Mouse (Mus musculus) hindbrain, embryonic 14.5 days (tissue): Measurements from ENCODE around the gene Rbck1. TPM values are rescaled to one million over a fixed set of nuclear protein-coding genes. Genes with fewer than 3 reads are reported as not detected.

Experiments used
- ATAC-seq: fragments of 200-750 bp; cut with Nextera tagmentation; 2 replicates; pipeline ENCODE4 v1.8.0; 2017; ENCODE audit warnings: moderate number of reproducible peaks, mild to moderate bottlenecking, moderate TSS enrichment, moderate library complexity; ENCODE audit not compliant: low FRiP score
- DNase-seq: peaks from one replicate; pipeline ENCODE4 v3.0.0-alpha.2; 2015; ENCODE audit warnings: low spot score
- H3K27ac ChIP-seq: fragments of 300-500 bp; sonication (generic); 2 replicates; pipeline ENCODE4 v1.5.1; 2014; ENCODE audit warnings: mild to moderate bottlenecking, moderate library complexity
- H3K27me3 ChIP-seq: fragments of 300-500 bp; sonication (generic); 2 replicates; pipeline ENCODE4 v1.6.1; 2014; ENCODE audit warnings: mild to moderate bottlenecking, low read length, mixed read lengths; ENCODE audit not compliant: control insufficient read depth, insufficient read depth
- H3K36me3 ChIP-seq: fragments of 300-500 bp; sonication (generic); replicated peaks from 2 replicates; pipeline ENCODE4 v1.6.1; 2014; ENCODE audit not compliant: control insufficient read depth, insufficient read depth
- H3K4me1 ChIP-seq: fragments of 300-500 bp; sonication (generic); replicated peaks from 2 replicates; pipeline ENCODE4 v1.6.1; 2014; ENCODE audit warnings: antibody characterized with exemption, low read length, mixed read lengths; ENCODE audit not compliant: control insufficient read depth, insufficient read depth
- H3K4me2 ChIP-seq: fragments of 300-500 bp; sonication (generic); replicated peaks from 2 replicates; pipeline ENCODE4 v1.6.1; 2014; ENCODE audit warnings: mild to moderate bottlenecking, moderate library complexity
- H3K4me3 ChIP-seq: fragments of 300-500 bp; sonication (generic); replicated peaks from 2 replicates; pipeline ENCODE4 v1.5.1; 2014; ENCODE audit warnings: mild to moderate bottlenecking, low read length
- H3K9ac ChIP-seq: fragments of 300-500 bp; sonication (generic); 2 replicates; pipeline ENCODE4 v1.6.1; 2014
- H3K9me3 ChIP-seq: fragments of 300-500 bp; sonication (generic); 2 replicates; pipeline ENCODE4 v1.6.1; 2016; ENCODE audit warnings: low read length; ENCODE audit not compliant: control insufficient read depth
- WGBS: fragments of 180-500 bp; shearing (Covaris S2); extraction: QIAGEN DNeasy Blood & Tissue Kit; methylation state at CpG from one replicate; pipeline ENCODE4 v1.1.7; 2014; 5-methylcytosine and 5-hydroxymethylcytosine counted together
- polyA plus RNA-seq: library from polyadenylated mRNA; unstranded; fragments of >200 nt; fragmentation: Nextera tagmentation; extraction: Ambion mirVana; gene quantifications from 2 replicates; pipeline ENCODE4 v1.2.1, GENCODE M21; 2014

Rbck1 gene
- 93.7 and 95.3 TPM in 2 replicates for polyA plus RNA-seq

DNA sequence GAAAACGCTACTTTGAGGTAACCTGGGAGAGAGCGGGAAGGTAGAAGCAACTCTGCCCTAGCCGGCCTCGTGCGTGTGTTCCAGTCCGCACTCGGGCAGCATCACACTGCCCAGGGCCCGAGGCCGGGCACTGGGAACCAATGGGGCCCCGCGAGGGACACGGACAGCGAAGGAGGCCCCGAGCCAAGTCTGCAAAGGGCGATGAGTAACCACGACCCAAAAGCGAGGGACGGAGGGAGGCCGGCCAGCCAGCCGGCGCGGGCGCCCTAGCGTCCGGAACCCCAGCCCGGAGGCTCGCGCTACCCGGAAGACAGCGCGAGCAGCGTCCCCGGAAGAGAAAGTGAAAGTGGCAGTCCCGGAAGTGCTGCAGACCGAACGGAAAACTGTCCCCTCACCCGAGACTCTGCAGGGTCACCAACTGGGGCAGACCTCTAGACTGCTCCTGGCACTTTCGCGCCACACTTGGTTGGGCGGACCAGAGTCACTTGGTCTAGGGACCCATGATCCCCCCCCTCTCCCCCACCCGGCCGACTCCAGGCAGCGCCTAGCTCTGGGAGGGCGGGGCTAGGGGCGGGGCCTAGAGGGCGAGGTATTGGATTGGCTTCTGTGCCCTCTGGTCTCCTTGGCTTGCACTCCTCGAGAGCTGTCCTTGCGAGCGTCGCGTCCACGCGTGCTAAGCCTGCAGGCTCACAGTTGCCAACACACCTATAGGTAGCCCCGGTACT is at the start of gene Rbck1:
Gene Rbck1, minus strand, starts transcription at position 553 of the 725 bp plus-strand sequence.
- Histone ChIP-seq H3K9me3 (no peaks in the 10 kb centered on the region), H3K4me2 (peak within 1 kb of the TSS; percentile 69), H3K27me3 (no peaks in the 10 kb centered on the region), H3K27ac (peak within 1 kb of the TSS; percentile 78), H3K9ac (peak within 1 kb of the TSS; percentile 85), H3K4me3 (peak within 1 kb of the TSS; percentile 76), H3K36me3 (peaks cover 28% of the 10 kb centered on the region), H3K4me1 (peaks cover 19% of the 10 kb centered on the region)
- peak; percentile 85 for DNase-seq
- peak; percentile 97 for ATAC-seq
- under 1% methylated on average over 53 of the region's 54 CpGs for whole genome bisulfite sequencing

DNA sequence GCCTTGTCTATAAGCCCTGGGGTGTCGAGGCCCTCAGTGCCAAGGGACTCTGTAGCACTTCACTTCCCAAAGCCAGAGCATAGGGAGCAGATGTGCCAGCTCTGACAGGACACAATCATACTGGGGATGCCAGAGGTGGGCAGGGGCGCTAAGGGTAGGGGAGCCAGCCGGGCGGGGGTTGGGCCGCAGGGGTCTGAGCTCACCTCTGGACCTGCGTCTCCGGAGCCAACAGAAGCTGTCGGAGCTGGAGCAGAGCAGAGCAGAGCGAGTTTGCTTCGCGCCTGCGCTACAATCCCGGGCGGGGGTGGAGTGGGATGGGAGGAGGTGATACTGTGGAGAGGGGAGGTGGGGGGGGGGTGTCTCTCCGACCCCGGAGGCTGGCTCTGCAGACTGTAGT is 43.9 kb upstream of the Rbck1 start, which contains the start of gene Nrsn2:
Gene Nrsn2, minus strand, starts transcription at position 294 of the 397 bp plus-strand sequence.
- ATAC-seq (peak; percentile 85), DNase-seq (peak; percentile 57)
- 2% methylated on average over 16 of the region's 16 CpGs for WGBS
- Histone ChIP-seq H3K27me3 (no peaks in the 10 kb centered on the region), H3K36me3 (no peaks in the 10 kb centered on the region), H3K9me3 (no peaks in the 10 kb centered on the region), H3K4me1 (peaks cover 19% of the 10 kb centered on the region), H3K4me3 (peak within 1 kb of the TSS; percentile 37), H3K27ac (peak within 1 kb of the TSS; percentile 94), H3K9ac (peak within 1 kb of the TSS; percentile 61), H3K4me2 (peak within 1 kb of the TSS; percentile 70)

DNA sequence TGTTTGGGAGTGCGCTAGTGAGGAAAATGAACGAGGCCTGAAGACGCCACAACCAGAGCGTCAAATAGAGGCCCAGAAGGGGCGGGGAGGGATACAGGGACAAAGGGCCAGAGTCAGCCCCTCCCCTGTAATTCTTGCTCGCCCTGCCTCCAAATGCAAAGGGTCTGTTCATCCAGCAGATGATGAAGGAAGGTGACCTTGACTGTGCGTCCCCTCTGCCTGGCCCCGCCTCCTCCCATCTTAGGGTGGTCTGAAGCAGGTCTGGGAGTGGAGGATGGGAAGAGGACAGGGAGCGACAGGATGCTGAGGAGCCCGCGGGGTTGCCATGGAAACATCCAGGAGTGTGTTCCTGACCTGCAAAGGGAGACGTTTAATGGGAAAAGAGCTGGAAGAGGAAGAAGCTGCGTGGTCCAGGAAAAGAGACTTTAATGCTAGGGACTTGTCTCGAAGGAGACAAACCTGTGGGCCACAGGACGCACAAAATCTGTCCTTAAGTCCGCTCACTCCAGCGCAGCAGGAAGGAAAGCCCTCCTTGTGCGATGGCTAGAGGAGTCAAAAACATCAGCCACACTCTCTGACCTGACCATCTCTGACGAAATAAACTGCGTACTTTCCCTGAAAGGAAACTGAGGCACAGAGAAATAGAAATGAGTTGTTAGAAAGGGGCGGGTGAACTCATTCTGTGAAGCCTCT is 43.3 kb upstream of the Rbck1 start:
- WGBS, result 2% methylated on average over 21 of the region's 21 CpGs
- Histone ChIP-seq H3K4me3 (peak overlapping the region; percentile 37), H3K36me3 (no peaks in the 10 kb centered on the region), H3K27ac (peak overlapping the region; percentile 94), H3K27me3 (no peaks in the 10 kb centered on the region), H3K9ac (peak overlapping the region; percentile 61), H3K4me2 (peak overlapping the region; percentile 70), H3K9me3 (no peaks in the 10 kb centered on the region), H3K4me1 (peaks cover 19% of the 10 kb centered on the region)
- ATAC-seq, result peak; percentile 92
- DNase-seq, result peak; percentile 73

DNA sequence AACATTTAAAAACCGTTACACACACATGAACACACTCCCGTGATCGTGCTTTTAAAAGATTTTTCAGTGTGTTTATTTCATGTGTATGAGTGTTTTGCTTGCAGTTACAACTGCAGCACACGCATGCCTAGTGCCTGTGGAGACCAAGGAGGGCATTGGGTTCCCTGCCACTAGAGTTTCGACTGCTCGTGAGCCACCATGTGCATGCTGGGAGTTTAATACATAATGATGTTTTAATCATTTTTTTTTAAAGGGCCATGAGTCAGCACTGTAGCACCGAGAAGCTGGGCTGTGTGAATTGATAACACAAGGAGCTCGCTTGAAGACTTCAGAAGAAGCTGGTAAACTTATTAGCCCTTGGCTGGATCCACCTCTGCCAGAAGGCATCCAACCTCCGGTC is 41.1 kb upstream of the Rbck1 start:
- Histone ChIP-seq H3K9ac (no peak overlapping the region), H3K4me3 (no peak overlapping the region), H3K27me3 (no peaks in the 10 kb centered on the region), H3K4me1 (peaks cover 19% of the 10 kb centered on the region), H3K36me3 (no peaks in the 10 kb centered on the region), H3K27ac (no peak overlapping the region), H3K4me2 (no peak overlapping the region), H3K9me3 (no peaks in the 10 kb centered on the region)
- WGBS, result 80% methylated on average over 9 of the region's 9 CpGs
- no peak for ATAC-seq
- DNase-seq, result no peak

DNA sequence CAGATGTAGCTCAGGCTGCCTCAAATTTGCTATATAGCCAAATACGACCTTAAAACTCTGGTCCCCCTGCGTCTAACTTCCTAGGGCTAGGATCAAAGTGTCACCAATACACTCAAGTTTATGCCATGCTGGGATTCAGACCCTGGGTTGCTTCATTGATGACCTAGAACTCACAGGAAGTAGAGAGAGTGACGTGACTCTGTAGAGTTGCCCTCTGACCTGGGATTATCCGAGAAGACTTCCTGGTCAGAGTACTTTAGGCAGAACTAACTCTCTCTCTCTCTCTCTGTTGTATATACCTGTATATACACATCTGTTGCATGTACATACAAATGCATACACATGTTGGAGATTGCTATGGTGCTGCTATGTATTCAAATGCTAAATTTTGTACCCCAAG is 40.2 kb upstream of the Rbck1 start:
- Histone ChIP-seq H3K4me1 (peaks cover 19% of the 10 kb centered on the region), H3K27ac (no peak overlapping the region), H3K27me3 (no peaks in the 10 kb centered on the region), H3K9me3 (no peaks in the 10 kb centered on the region), H3K9ac (no peak overlapping the region), H3K4me3 (no peak overlapping the region), H3K4me2 (no peak overlapping the region), H3K36me3 (no peaks in the 10 kb centered on the region)
- ATAC-seq, result no peak
- no peak for DNase-seq
- 69% methylated on average over 4 of the region's 4 CpGs for WGBS

DNA sequence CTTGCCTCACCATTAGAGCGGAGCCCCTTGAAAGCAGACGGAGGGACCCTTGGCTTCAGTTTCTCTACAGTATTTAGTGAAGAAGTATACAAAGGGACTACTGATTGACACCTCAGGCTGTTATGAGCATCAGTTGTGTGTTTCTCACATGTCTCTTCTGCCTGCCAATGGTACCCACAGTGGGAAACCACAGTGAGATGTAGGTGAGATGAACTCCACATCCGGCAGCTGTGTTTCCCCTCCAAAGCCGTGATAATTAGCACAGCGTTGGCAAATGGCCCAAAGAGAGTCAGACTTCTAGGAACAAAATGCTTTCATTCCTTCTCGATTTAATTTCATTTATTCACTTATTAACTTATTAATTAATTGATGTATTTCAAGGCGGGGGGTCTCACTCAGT is 39.7 kb upstream of the Rbck1 start:
- DNase-seq, result no peak
- no peak for ATAC-seq
- H3K4me2 ChIP-seq, result no peak overlapping the region
- no peak overlapping the region for H3K4me3 ChIP-seq
- 83% methylated on average over 7 of the region's 7 CpGs for WGBS
- H3K27me3 ChIP-seq, result no peaks in the 10 kb centered on the region
- H3K27ac ChIP-seq, result no peak overlapping the region
- no peaks in the 10 kb centered on the region for H3K9me3 ChIP-seq
- H3K36me3 ChIP-seq, result no peaks in the 10 kb centered on the region
- H3K4me1 ChIP-seq, result peaks cover 19% of the 10 kb centered on the region
- no peak overlapping the region for H3K9ac ChIP-seq

DNA sequence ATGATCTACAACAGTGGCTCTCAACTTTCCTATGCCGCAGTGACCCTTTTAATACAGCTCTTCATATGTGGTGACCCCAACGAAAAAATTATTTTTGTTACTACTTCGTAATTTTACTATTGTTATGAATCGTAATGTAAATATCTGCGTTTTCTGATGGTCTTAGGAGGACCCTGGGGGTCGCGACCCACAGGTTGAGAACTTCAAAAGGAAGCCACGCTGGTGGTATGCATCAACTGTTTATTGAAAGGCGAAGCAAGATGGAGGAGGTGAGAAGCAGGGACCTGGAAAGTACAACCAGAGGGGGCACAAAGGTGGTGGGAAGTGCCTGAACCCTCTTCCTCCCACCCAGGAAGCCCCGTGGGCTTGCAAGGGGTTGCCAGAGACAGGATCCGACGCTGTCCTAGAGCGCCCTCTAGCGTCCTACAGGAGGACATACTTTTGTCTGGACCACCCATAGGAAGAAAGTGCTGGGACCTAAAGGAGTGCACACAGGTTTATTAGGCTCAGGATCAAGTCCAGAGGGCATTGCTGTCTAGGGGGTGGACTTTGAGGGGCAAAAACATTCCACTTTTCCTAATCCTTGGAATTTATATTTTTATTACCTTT is 36.2 kb upstream of the Rbck1 start:
- Histone ChIP-seq H3K4me3 (no peak overlapping the region), H3K9me3 (no peaks in the 10 kb centered on the region), H3K27me3 (no peaks in the 10 kb centered on the region), H3K36me3 (no peaks in the 10 kb centered on the region), H3K9ac (no peak overlapping the region), H3K4me1 (no peaks in the 10 kb centered on the region), H3K27ac (no peak overlapping the region), H3K4me2 (no peak overlapping the region)
- peak; percentile 73 for DNase-seq
- ATAC-seq, result peak; percentile 32; the same call in 1 of the 2 replicates
- WGBS, result 29% methylated on average over 14 of the region's 14 CpGs

DNA sequence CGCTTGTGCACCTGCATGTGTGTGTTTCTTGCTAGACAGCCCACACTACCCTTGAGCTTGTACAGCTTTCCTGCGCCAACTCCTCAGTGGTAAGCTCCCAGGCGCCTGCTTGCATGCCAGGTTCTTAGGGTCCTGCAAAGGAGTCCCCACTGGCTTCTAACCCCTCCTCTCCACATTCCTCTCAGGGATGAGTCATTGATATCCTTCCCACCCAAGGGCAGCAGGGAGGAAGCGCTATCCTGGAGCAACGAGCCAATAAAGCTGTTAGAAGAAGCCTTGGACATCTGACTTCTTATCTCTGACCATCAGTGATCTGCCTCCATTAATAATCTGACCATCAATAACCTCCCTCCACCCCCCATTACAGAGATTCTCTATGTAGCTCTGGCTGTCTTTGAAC is 35.5 kb upstream of the Rbck1 start:
- ATAC-seq, result no peak

More for the DNA sequence above, 35.5 kb upstream of the Rbck1 start:
- H3K36me3 ChIP-seq, result no peaks in the 10 kb centered on the region
- H3K9ac ChIP-seq, result no peak overlapping the region
- WGBS, result 95% methylated on average over 5 of the region's 5 CpGs
- no peak for DNase-seq
- no peaks in the 10 kb centered on the region for H3K9me3 ChIP-seq
- H3K4me1 ChIP-seq, result no peaks in the 10 kb centered on the region
- H3K4me3 ChIP-seq, result no peak overlapping the region
- no peak overlapping the region for H3K4me2 ChIP-seq
- no peaks in the 10 kb centered on the region for H3K27me3 ChIP-seq
- H3K27ac ChIP-seq, result no peak overlapping the region
